Mouse (Mus musculus) cerebellum, adult 2 months (tissue): Measurements from ENCODE around the gene Tmc3. TPM values are rescaled to one million over a fixed set of nuclear protein-coding genes. Genes with fewer than 3 reads are reported as not detected.

Source experiments
- DNase-seq, 2 experiments: peaks; one replicate each; pipeline ENCODE4 v3.0.0; 2021
- H3K27ac ChIP-seq: fragments of 200-500 bp; 2 replicates; pipeline ENCODE4 v1.5.1; 2012; ENCODE audit warnings: low read length, control low read depth, inconsistent platforms; ENCODE audit not compliant: insufficient read depth
- H3K27me3 ChIP-seq: fragments of 200-500 bp; 2 replicates; pipeline ENCODE4 v1.6.1; 2012; ENCODE audit warnings: inconsistent platforms, mild to moderate bottlenecking, low read length, moderate library complexity; ENCODE audit not compliant: control insufficient read depth, insufficient read depth
- H3K4me1 ChIP-seq: fragments of 200-500 bp; 2 replicates; pipeline ENCODE4 v1.6.1; 2011; ENCODE audit warnings: low read length; ENCODE audit not compliant: control insufficient read depth, insufficient read depth
- H3K4me3 ChIP-seq: fragments of 200-500 bp; replicated peaks from 2 replicates; pipeline ENCODE3; 2011; ENCODE audit warnings: mild to moderate bottlenecking, low read depth, low read length, control low read depth; ENCODE audit not compliant: insufficient read depth
- CTCF ChIP-seq: fragments of 200-500 bp; IDR thresholded peaks from 2 replicates; pipeline ENCODE4 v1.5.1; 2011; ENCODE audit warnings: low read depth, mild to moderate bottlenecking, control low read depth, low read length, moderate library complexity, borderline replicate concordance; ENCODE audit not compliant: insufficient read depth
- POLR2A ChIP-seq: fragments of 200-500 bp; IDR thresholded peaks from 2 replicates; pipeline ENCODE4 v1.6.1; 2011; ENCODE audit warnings: low read length, control low read depth, borderline replicate concordance; ENCODE audit not compliant: insufficient read depth
- WGBS: fragments of 180-500 bp; shearing (Covaris S2); methylation state at CpG from one replicate; pipeline ENCODE4 v1.1.7; 2018; 5-methylcytosine and 5-hydroxymethylcytosine counted together
- polyA plus RNA-seq: library from polyadenylated mRNA; depleted of rRNA; stranded (reverse); fragments of >200 nt; gene quantifications from 2 replicates; pipeline ENCODE4 v1.2.3, GENCODE M21; 2012; rRNA removed

The Tmc3 gene
- polyA plus RNA-seq, result 0.61 and 0.84 TPM in 2 replicates

DNA sequence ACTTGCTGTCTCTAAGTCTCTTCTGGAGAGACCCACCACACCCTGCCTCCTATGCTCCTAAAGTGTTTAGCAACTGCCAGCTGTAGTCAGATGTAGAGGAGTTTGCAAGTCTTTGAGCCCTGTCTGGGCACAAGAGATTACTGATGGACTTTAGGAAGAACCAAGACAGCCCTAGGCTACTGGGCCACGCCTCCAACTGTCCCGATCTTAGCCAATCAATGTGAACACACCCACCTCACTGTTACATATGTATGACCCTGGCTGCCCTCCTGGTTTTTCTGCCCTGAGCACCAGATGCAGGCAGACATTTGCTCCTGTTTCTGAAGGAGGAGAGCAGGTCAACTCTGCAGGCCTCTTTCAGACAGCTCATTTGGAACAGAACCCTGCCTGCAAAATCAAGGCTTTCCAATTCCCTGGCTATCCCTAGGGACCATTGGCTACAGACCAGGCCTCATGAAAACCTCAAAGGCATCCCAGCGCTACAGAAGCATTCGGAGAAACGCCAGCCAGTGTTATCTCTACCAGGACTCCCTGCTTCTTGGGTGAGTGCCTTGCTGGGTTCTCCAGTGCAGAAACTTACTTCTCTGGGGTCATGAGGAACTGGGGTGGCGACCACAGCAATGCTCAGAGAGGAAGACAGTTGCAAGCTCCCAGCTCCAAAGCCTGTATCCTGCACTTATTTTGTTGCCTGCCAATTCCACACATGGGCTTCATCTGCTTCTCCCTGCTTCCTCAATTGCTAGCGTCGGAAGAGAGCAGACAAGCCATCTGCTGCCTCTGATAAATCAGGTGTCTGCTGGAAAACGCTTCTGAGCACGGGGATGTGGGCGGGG is at the start of gene Tmc3:
Tmc3 (plus strand) TSS at position 289 of the 833 bp plus-strand sequence.
- Histone ChIP-seq H3K27me3 (no peaks in the 10 kb centered on the region), H3K4me3 (no peak within 1 kb of the TSS), H3K4me1 (peaks cover 14% of the 10 kb centered on the region), H3K27ac (no peak within 1 kb of the TSS)
- peak; percentile 71 to 81 for DNase-seq
- 8% methylated on average over 11 of the region's 11 CpGs for WGBS
- TF ChIP-seq CTCF, result no peak
- TF ChIP-seq POLR2A, result no peak

GRCm38 (mm10) chr7:83541536-83542169 is 43.1 kb upstream of the Tmc3 start:
- 40% methylated on average over 5 of the region's 5 CpGs for WGBS
- no peak for DNase-seq
- TF ChIP-seq CTCF (no peak), POLR2A (no peak)
- Histone ChIP-seq H3K4me1 (no peaks in the 10 kb centered on the region), H3K27me3 (no peaks in the 10 kb centered on the region), H3K27ac (no peak overlapping the region), H3K4me3 (no peak overlapping the region)

DNA sequence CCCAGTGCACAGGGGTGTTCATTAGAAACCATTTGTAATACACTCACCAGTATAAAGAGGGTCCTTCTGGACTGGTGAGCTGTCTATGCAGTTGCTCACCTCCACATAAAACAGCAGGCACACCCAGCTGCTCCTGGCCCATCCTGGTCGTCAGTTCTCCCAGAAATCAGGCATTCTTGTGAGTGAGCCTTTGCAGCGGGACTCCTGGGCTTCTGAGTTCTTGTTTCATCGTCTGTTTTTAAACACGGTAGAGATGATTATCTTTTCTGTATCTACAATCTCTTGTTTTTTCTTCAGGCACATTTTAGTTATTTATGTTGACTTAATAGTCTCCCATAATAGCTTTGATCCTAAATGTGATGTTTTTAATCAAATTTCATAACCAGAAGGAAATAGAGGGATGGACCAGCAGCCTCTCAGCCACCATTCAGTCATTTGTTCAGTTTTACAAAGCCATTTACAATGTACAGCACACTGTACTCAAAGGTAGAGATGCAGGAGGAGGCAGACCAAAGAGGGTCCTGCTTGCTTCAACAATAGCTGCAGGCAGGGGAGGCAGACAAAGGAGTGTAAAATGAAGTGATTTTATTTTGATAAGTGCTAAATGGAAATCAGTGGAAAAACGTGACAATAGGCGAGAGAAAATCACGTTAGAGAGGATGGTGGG is 35.9 kb upstream of the Tmc3 start:
- Histone ChIP-seq H3K27ac (no peak overlapping the region), H3K4me3 (no peak overlapping the region), H3K4me1 (peaks cover 2% of the 10 kb centered on the region), H3K27me3 (no peaks in the 10 kb centered on the region)
- WGBS, result 73% methylated on average over 7 of the region's 7 CpGs
- no peak for TF ChIP-seq CTCF
- TF ChIP-seq POLR2A, result no peak
- no peak for DNase-seq

- no peaks in the 10 kb centered on the region for H3K27me3 ChIP-seq
- no peak overlapping the region for H3K27ac ChIP-seq
- WGBS, result 66% methylated on average over 7 of the region's 7 CpGs
- TF ChIP-seq POLR2A, result no peak
- TF ChIP-seq CTCF, result no peak
- no peak overlapping the region for H3K4me3 ChIP-seq
- peaks cover 7% of the 10 kb centered on the region for H3K4me1 ChIP-seq
- DNase-seq, result no peak
These were observed 35.4 kb upstream of the Tmc3 start for GRCm38 (mm10) chr7:83549353-83549774.

DNA sequence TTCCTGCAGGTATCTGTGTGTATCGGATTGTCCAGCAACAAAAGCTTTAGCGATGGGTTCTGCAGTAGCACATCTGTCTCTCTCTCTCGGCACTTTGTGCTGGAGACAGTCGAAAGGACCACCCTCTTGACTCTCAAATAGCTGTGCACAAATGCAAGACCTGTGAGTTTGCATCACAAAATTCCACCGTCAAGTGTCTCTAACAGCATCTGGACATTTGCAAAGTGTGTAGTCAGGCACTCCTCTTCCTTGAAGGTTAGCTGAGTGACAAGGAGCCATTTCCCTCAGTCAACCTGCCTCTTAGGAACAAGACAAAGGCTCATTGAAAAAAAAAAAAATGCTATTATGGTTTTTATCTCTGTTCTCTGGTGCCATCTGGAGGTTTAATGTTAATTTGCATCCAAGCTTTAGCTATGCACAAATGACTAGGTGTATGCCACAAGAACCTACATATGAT is 34.7 kb upstream of the Tmc3 start:
- peak; percentile 19 to 60 for DNase-seq
- 44% methylated on average over 5 of the region's 5 CpGs for WGBS
- TF ChIP-seq POLR2A (no peak), CTCF (peak; percentile 42; the same call in 1 of the 2 replicates)
- Histone ChIP-seq H3K4me3 (no peak overlapping the region), H3K27me3 (no peaks in the 10 kb centered on the region), H3K27ac (no peak overlapping the region), H3K4me1 (peaks cover 11% of the 10 kb centered on the region)

GRCm38 (mm10) chr7:83554477-83554876 is 30.2 kb upstream of the Tmc3 start:
- WGBS, result 11% methylated on average over 6 of the region's 6 CpGs
- no peak overlapping the region for H3K4me3 ChIP-seq

GRCm38 (mm10) chr7:83556488-83556887 is 28.2 kb upstream of the Tmc3 start:
- no peaks in the 10 kb centered on the region for H3K27me3 ChIP-seq
- H3K27ac ChIP-seq, result no peak overlapping the region
- H3K4me3 ChIP-seq, result no peak overlapping the region
- TF ChIP-seq CTCF, result no peak
- no peak for TF ChIP-seq POLR2A
- peaks cover 11% of the 10 kb centered on the region for H3K4me1 ChIP-seq
- 30% methylated on average over 2 of the region's 2 CpGs for WGBS
- peak in 1 of 2 experiments; percentile 12 for DNase-seq

More at GRCm38 (mm10) chr7:83554477-83554876, 30.2 kb upstream of the Tmc3 start:
- no peaks in the 10 kb centered on the region for H3K27me3 ChIP-seq
- peaks cover 11% of the 10 kb centered on the region for H3K4me1 ChIP-seq
- TF ChIP-seq CTCF (no peak), POLR2A (no peak)
- DNase-seq, result peak in 1 of 2 experiments; percentile 31
- H3K27ac ChIP-seq, result no peak overlapping the region
